Mouse (Mus musculus) embryonic fibroblast, embryonic 13.5 days (primary cell): Measurements from ENCODE around the gene G430095P16Rik.

Source experiments
- CTCF ChIP-seq: IDR thresholded peaks from 2 replicates; pipeline ENCODE4 v1.5.1; 2011; ENCODE audit warnings: mild to moderate bottlenecking, control low read depth, low read length, moderate library complexity, borderline replicate concordance; ENCODE audit not compliant: insufficient read depth
- POLR2A ChIP-seq: IDR thresholded peaks from 2 replicates; pipeline ENCODE4 v1.6.1; 2011; ENCODE audit warnings: low read depth, mild to moderate bottlenecking, control low read depth, low read length, moderate library complexity

- no peak for TF ChIP-seq POLR2A
- peak; percentile 99 for TF ChIP-seq CTCF
Observed at GRCm38 (mm10) chr8:84737608-84738007, 14.8 kb downstream of the G430095P16Rik start.
